Mouse (Mus musculus): Measurements from ENCODE around the gene Cdk5. TPM values are rescaled to one million over a fixed set of nuclear protein-coding genes. Genes with fewer than 3 reads are reported as not detected.

Gene Cdk5
- total and polyA plus RNA-seq, 3 experiments, result 12.7 to 26.6 (median 14.3) TPM

GRCm38 (mm10) chr5:24416222-24416736 is 7.1 kb downstream of the Cdk5 start:
- Histone ChIP-seq H3K4me3 (ENCODE audit: low read depth, low read length) (no peak overlapping the region), H3K4me1 (ENCODE audit: insufficient read depth, low read depth, low read length) (peaks cover 13% of the 10 kb centered on the region), H3K9me3 (replicated peaks) (no peaks in the 10 kb centered on the region), H3K27me3 (ENCODE audit: insufficient read depth, low read length) (peaks cover 30% of the 10 kb centered on the region), H3K36me3 (replicated peaks) (peaks cover 43% of the 10 kb centered on the region)
- TF ChIP-seq POLR2AphosphoS5 (IDR thresholded peaks at IDR 0.05; ENCODE audit: insufficient replicate concordance, low read depth, low read length) (no peak), CTCF (IDR thresholded peaks at IDR 0.05; ENCODE audit: low read depth, low read length) (peak; percentile 23; the same call in 1 of the 2 replicates)
- DNase-seq (ENCODE audit: low spot score) (peak; percentile 54), ATAC-seq (ENCODE audit: extremely low read depth, insufficient number of reproducible peaks, low FRiP score, poor library complexity, severe bottlenecking) (no peak)

- TF ChIP-seq CTCF (IDR thresholded peaks at IDR 0.05; ENCODE audit: low read depth, low read length) (no peak), POLR2AphosphoS5 (IDR thresholded peaks at IDR 0.05; ENCODE audit: insufficient replicate concordance, low read depth, low read length) (no peak), TAL1 (conservative IDR thresholded peaks at IDR 0.05; ENCODE audit: low read depth, low read length) (no peak), GATA1 (IDR thresholded peaks at IDR 0.05; ENCODE audit: borderline replicate concordance, low read length) (no peak), GATA2 (IDR thresholded peaks at IDR 0.05; ENCODE audit: borderline replicate concordance, low read depth, low read length) (no peak)
- no peak for ATAC-seq (ENCODE audit: extremely low read depth, insufficient number of reproducible peaks, low FRiP score, poor library complexity, severe bottlenecking)
- DNase-seq (ENCODE audit: low spot score), result no peak
- H3K9me3 ChIP-seq (replicated peaks), result no peaks in the 10 kb centered on the region
- H3K4me3 ChIP-seq (ENCODE audit: low read depth, low read length), result no peak overlapping the region
- peaks cover 37% of the 10 kb centered on the region for H3K36me3 ChIP-seq (replicated peaks)
- peaks cover 13% of the 10 kb centered on the region for H3K4me1 ChIP-seq (ENCODE audit: insufficient read depth, low read depth, low read length)
- H3K27me3 ChIP-seq (ENCODE audit: insufficient read depth, low read length), result peaks cover 30% of the 10 kb centered on the region
These were observed 9.4 kb downstream of the Cdk5 start for GRCm38 (mm10) chr5:24413938-24414337.

- Histone ChIP-seq H3K4me1 (ENCODE audit: insufficient read depth, low read depth, low read length) (peaks cover 13% of the 10 kb centered on the region), H3K27me3 (ENCODE audit: insufficient read depth, low read length) (peaks cover 30% of the 10 kb centered on the region), H3K36me3 (replicated peaks) (peaks cover 37% of the 10 kb centered on the region), H3K9me3 (replicated peaks) (no peaks in the 10 kb centered on the region), H3K4me3 (ENCODE audit: low read depth, low read length) (no peak within 1 kb of the TSS)
- TF ChIP-seq GATA2 (IDR thresholded peaks at IDR 0.05; ENCODE audit: borderline replicate concordance, low read depth, low read length) (no peak), CTCF (IDR thresholded peaks at IDR 0.05; ENCODE audit: low read depth, low read length) (no peak), TAL1 (conservative IDR thresholded peaks at IDR 0.05; ENCODE audit: low read depth, low read length) (no peak), POLR2AphosphoS5 (IDR thresholded peaks at IDR 0.05; ENCODE audit: insufficient replicate concordance, low read depth, low read length) (no peak), GATA1 (IDR thresholded peaks at IDR 0.05; ENCODE audit: borderline replicate concordance, low read length) (no peak)
- ATAC-seq (ENCODE audit: extremely low read depth, insufficient number of reproducible peaks, low FRiP score, poor library complexity, severe bottlenecking) (no peak), DNase-seq (ENCODE audit: low spot score) (no peak)
These were observed 10.2 kb downstream of the Cdk5 start, which contains the start of gene Asic3 for GRCm38 (mm10) chr5:24413042-24413693. Gene Asic3, plus strand, starts transcription at chr5:24413392.

GRCm38 (mm10) chr5:24412063-24412462 is 11.3 kb downstream of the Cdk5 start:
- ATAC-seq (ENCODE audit: extremely low read depth, insufficient number of reproducible peaks, low FRiP score, poor library complexity, severe bottlenecking) (no peak), DNase-seq (ENCODE audit: low spot score) (no peak)
- Histone ChIP-seq H3K4me1 (ENCODE audit: insufficient read depth, low read depth, low read length) (peaks cover 13% of the 10 kb centered on the region), H3K9me3 (replicated peaks) (no peaks in the 10 kb centered on the region), H3K36me3 (replicated peaks) (peaks cover 43% of the 10 kb centered on the region), H3K27me3 (ENCODE audit: insufficient read depth, low read length) (peaks cover 30% of the 10 kb centered on the region), H3K4me3 (ENCODE audit: low read depth, low read length) (no peak overlapping the region)
- TF ChIP-seq POLR2AphosphoS5 (IDR thresholded peaks at IDR 0.05; ENCODE audit: insufficient replicate concordance, low read depth, low read length), result no peak
- no peak for TF ChIP-seq TAL1 (conservative IDR thresholded peaks at IDR 0.05; ENCODE audit: low read depth, low read length)
- TF ChIP-seq CTCF (IDR thresholded peaks at IDR 0.05; ENCODE audit: low read depth, low read length), result no peak
- no peak for TF ChIP-seq GATA1 (IDR thresholded peaks at IDR 0.05; ENCODE audit: borderline replicate concordance, low read length)
- no peak for TF ChIP-seq GATA2 (IDR thresholded peaks at IDR 0.05; ENCODE audit: borderline replicate concordance, low read depth, low read length)

GRCm38 (mm10) chr5:24409466-24409865 is 13.9 kb downstream of the Cdk5 start:
- TF ChIP-seq TAL1 (conservative IDR thresholded peaks at IDR 0.05; ENCODE audit: low read depth, low read length), result no peak
- no peak for TF ChIP-seq CTCF (IDR thresholded peaks at IDR 0.05; ENCODE audit: low read depth, low read length)
- no peak for TF ChIP-seq POLR2AphosphoS5 (IDR thresholded peaks at IDR 0.05; ENCODE audit: insufficient replicate concordance, low read depth, low read length)
- TF ChIP-seq GATA2 (IDR thresholded peaks at IDR 0.05; ENCODE audit: borderline replicate concordance, low read depth, low read length), result no peak
- no peak for TF ChIP-seq GATA1 (IDR thresholded peaks at IDR 0.05; ENCODE audit: borderline replicate concordance, low read length)
- ATAC-seq (ENCODE audit: extremely low read depth, insufficient number of reproducible peaks, low FRiP score, poor library complexity, severe bottlenecking) (no peak), DNase-seq (ENCODE audit: low spot score) (no peak)
- Histone ChIP-seq H3K36me3 (replicated peaks) (peaks cover 62% of the 10 kb centered on the region), H3K27me3 (ENCODE audit: insufficient read depth, low read length) (peaks cover 19% of the 10 kb centered on the region), H3K9me3 (replicated peaks) (no peaks in the 10 kb centered on the region), H3K4me3 (ENCODE audit: low read depth, low read length) (no peak overlapping the region), H3K4me1 (ENCODE audit: insufficient read depth, low read depth, low read length) (peaks cover 2% of the 10 kb centered on the region)

GRCm38 (mm10) chr5:24408651-24409050 is 14.7 kb downstream of the Cdk5 start:
- no peaks in the 10 kb centered on the region for H3K9me3 ChIP-seq (replicated peaks)
- ATAC-seq (ENCODE audit: extremely low read depth, insufficient number of reproducible peaks, low FRiP score, poor library complexity, severe bottlenecking) (no peak), DNase-seq (ENCODE audit: low spot score) (no peak)
- peaks cover 70% of the 10 kb centered on the region for H3K36me3 ChIP-seq (replicated peaks)
- TF ChIP-seq TAL1 (conservative IDR thresholded peaks at IDR 0.05; ENCODE audit: low read depth, low read length) (no peak), GATA1 (IDR thresholded peaks at IDR 0.05; ENCODE audit: borderline replicate concordance, low read length) (no peak), CTCF (IDR thresholded peaks at IDR 0.05; ENCODE audit: low read depth, low read length) (no peak), GATA2 (IDR thresholded peaks at IDR 0.05; ENCODE audit: borderline replicate concordance, low read depth, low read length) (no peak), POLR2AphosphoS5 (IDR thresholded peaks at IDR 0.05; ENCODE audit: insufficient replicate concordance, low read depth, low read length) (no peak)
- peaks cover 2% of the 10 kb centered on the region for H3K4me1 ChIP-seq (ENCODE audit: insufficient read depth, low read depth, low read length)
- peaks cover 11% of the 10 kb centered on the region for H3K27me3 ChIP-seq (ENCODE audit: insufficient read depth, low read length)
- no peak overlapping the region for H3K4me3 ChIP-seq (ENCODE audit: low read depth, low read length)
